Mouse (Mus musculus) embryonic fibroblast, embryonic 13.5 days (primary cell): ENCODE data around the gene Atrx. TPM values are rescaled to one million over a fixed set of nuclear protein-coding genes. Genes with fewer than 3 reads are reported as not detected.

ENCODE experiments used
- H3K27ac ChIP-seq: 2 replicates; pipeline ENCODE4 v1.5.1; 2012; ENCODE audit warnings: low read length, control low read depth, inconsistent platforms; ENCODE audit not compliant: insufficient read depth
- H3K4me1 ChIP-seq: 2 replicates; pipeline ENCODE4 v1.6.1; 2011; ENCODE audit warnings: low read length; ENCODE audit not compliant: control insufficient read depth, insufficient read depth
- H3K4me3 ChIP-seq: 2 replicates; pipeline ENCODE4 v1.5.1; 2011; ENCODE audit warnings: mild to moderate bottlenecking, control low read depth, low read length; ENCODE audit not compliant: insufficient read depth
- CTCF ChIP-seq: IDR thresholded peaks from 2 replicates; pipeline ENCODE4 v1.5.1; 2011; ENCODE audit warnings: mild to moderate bottlenecking, control low read depth, low read length, moderate library complexity, borderline replicate concordance; ENCODE audit not compliant: insufficient read depth
- POLR2A ChIP-seq: IDR thresholded peaks from 2 replicates; pipeline ENCODE4 v1.6.1; 2011; ENCODE audit warnings: low read depth, mild to moderate bottlenecking, control low read depth, low read length, moderate library complexity
- polyA plus RNA-seq: library from polyadenylated mRNA; stranded (reverse); fragments of >200 nt; gene quantifications from 2 replicates; pipeline ENCODE4 v1.2.4, GENCODE M21; 2011; ENCODE audit warnings: low read depth; ENCODE audit not compliant: missing spikeins, insufficient read length

Atrx gene
- polyA plus RNA-seq, 1 experiment: 151 TPM

- Histone ChIP-seq H3K4me1 (no peaks in the 10 kb centered on the region), H3K4me3 (no peak overlapping the region), H3K27ac (no peak overlapping the region)
- no peak for TF ChIP-seq POLR2A
- TF ChIP-seq CTCF: no peak
Measured at GRCm38 (mm10) chrX:105794806-105795403, 134.3 kb downstream of the Atrx start.

GRCm38 (mm10) chrX:105773281-105773680 is 155.9 kb downstream of the Atrx start:
- Histone ChIP-seq H3K27ac (no peak overlapping the region), H3K4me1 (no peaks in the 10 kb centered on the region), H3K4me3 (no peak overlapping the region)
- TF ChIP-seq POLR2A (no peak), CTCF (no peak)

GRCm38 (mm10) chrX:105767932-105768331 is 161.3 kb downstream of the Atrx start:
- H3K4me3 ChIP-seq: no peak overlapping the region
- TF ChIP-seq POLR2A: no peak
- TF ChIP-seq CTCF: no peak
- 0 out of 2 replicates have a peak overlapping the region, but pooled peaks have one; percentile 29 for H3K27ac ChIP-seq
- H3K4me1 ChIP-seq: peaks cover 2% of the 10 kb centered on the region; the same call in 1 of the 2 replicates

- H3K27ac ChIP-seq: 0 out of 2 replicates have a peak overlapping the region, but pooled peaks have one; percentile 29
- peaks cover 2% of the 10 kb centered on the region; the same call in 1 of the 2 replicates for H3K4me1 ChIP-seq
- no peak for TF ChIP-seq CTCF
- no peak for TF ChIP-seq POLR2A
- no peak overlapping the region for H3K4me3 ChIP-seq
Measured at GRCm38 (mm10) chrX:105767177-105767764, 161.9 kb downstream of the Atrx start.

GRCm38 (mm10) chrX:105766013-105766412 is 163.2 kb downstream of the Atrx start:
- H3K27ac ChIP-seq: no peak overlapping the region
- H3K4me1 ChIP-seq: peaks cover 2% of the 10 kb centered on the region; the same call in 1 of the 2 replicates
- H3K4me3 ChIP-seq: no peak overlapping the region
- TF ChIP-seq CTCF (no peak), POLR2A (no peak)

GRCm38 (mm10) chrX:105765005-105765706 is 164.0 kb downstream of the Atrx start:
- Histone ChIP-seq H3K4me3 (peak overlapping the region; percentile 24; the same call in 1 of the 2 replicates), H3K27ac (no peak overlapping the region), H3K4me1 (peaks cover 2% of the 10 kb centered on the region; the same call in 1 of the 2 replicates)
- no peak for TF ChIP-seq CTCF
- TF ChIP-seq POLR2A: no peak

GRCm38 (mm10) chrX:105764162-105765004 is 164.8 kb downstream of the Atrx start, which contains the start of gene Fgf16:
Gene Fgf16 (plus strand): TSS chrX:105764279.
- no peak within 1 kb of the TSS for H3K27ac ChIP-seq

GRCm38 (mm10) chrX:105763612-105764011 is 165.6 kb downstream of the Atrx start:
- Histone ChIP-seq H3K4me1 (peaks cover 2% of the 10 kb centered on the region; the same call in 1 of the 2 replicates), H3K27ac (no peak overlapping the region), H3K4me3 (peak overlapping the region; percentile 42)
- no peak for TF ChIP-seq POLR2A
- no peak for TF ChIP-seq CTCF

More at GRCm38 (mm10) chrX:105764162-105765004, 164.8 kb downstream of the Atrx start, which contains the start of gene Fgf16:
- TF ChIP-seq CTCF (no peak), POLR2A (no peak)
- Histone ChIP-seq H3K4me3 (peak within 1 kb of the TSS; percentile 42), H3K4me1 (peaks cover 2% of the 10 kb centered on the region; the same call in 1 of the 2 replicates)
